Mouse (Mus musculus) ES-Bruce4 (cell line): ENCODE data around the gene Oas2.

Source experiments
- CTCF ChIP-seq: IDR thresholded peaks from one replicate; pipeline ENCODE4 v1.8.1; 2011; ENCODE audit warnings: low read depth, low read length
- POLR2A ChIP-seq: IDR thresholded peaks from one replicate; pipeline ENCODE4 v1.8.1; 2011; ENCODE audit warnings: low read length; ENCODE audit not compliant: insufficient read depth

- no peak for TF ChIP-seq CTCF
- TF ChIP-seq POLR2A = no peak
These were observed 61.8 kb downstream of the Oas2 start for GRCm38 (mm10) chr5:120687897-120688296.
